Mouse (Mus musculus) lung, embryonic 15.5 days (tissue): ENCODE results near the gene Trp53inp2. TPM values are rescaled to one million over a fixed set of nuclear protein-coding genes. Genes with fewer than 3 reads are reported as not detected.

Experiments used
- ATAC-seq: fragments of 200-750 bp; cut with Nextera tagmentation; 2 replicates; pipeline ENCODE4 v1.8.0; 2017; ENCODE audit warnings: moderate number of reproducible peaks, borderline replicate concordance; ENCODE audit not compliant: low FRiP score, low TSS enrichment; ENCODE audit errors: extremely low read depth
- H3K27ac ChIP-seq: fragments of 300-500 bp; sonication (generic); 2 replicates; pipeline ENCODE4 v1.5.1; 2015; ENCODE audit warnings: moderate library complexity, mild to moderate bottlenecking, inconsistent platforms
- H3K27me3 ChIP-seq: fragments of 300-500 bp; sonication (generic); 2 replicates; pipeline ENCODE4 v1.6.1; 2015; ENCODE audit warnings: inconsistent platforms
- H3K36me3 ChIP-seq: fragments of 300-500 bp; sonication (generic); 2 replicates; pipeline ENCODE4 v1.6.1; 2015; ENCODE audit warnings: inconsistent platforms
- H3K4me1 ChIP-seq: fragments of 300-500 bp; sonication (generic); 2 replicates; pipeline ENCODE4 v1.6.1; 2015; ENCODE audit warnings: inconsistent platforms
- H3K4me2 ChIP-seq: fragments of 300-500 bp; sonication (generic); 2 replicates; pipeline ENCODE4 v1.6.1; 2015; ENCODE audit warnings: inconsistent platforms, mild to moderate bottlenecking, moderate library complexity
- H3K4me3 ChIP-seq: fragments of 300-500 bp; sonication (generic); 2 replicates; pipeline ENCODE4 v1.5.1; 2015; ENCODE audit warnings: mild to moderate bottlenecking, inconsistent platforms
- H3K9ac ChIP-seq: fragments of 300-500 bp; sonication (generic); 2 replicates; pipeline ENCODE4 v1.6.1; 2015; ENCODE audit warnings: inconsistent platforms
- H3K9me3 ChIP-seq: fragments of 300-500 bp; sonication (generic); 2 replicates; pipeline ENCODE4 v1.6.1; 2016; ENCODE audit warnings: inconsistent platforms
- WGBS: fragments of 180-500 bp; shearing (Covaris S2); methylation state at CpG from one replicate; pipeline ENCODE4 v1.1.7; 2015; 5-methylcytosine and 5-hydroxymethylcytosine counted together
- polyA plus RNA-seq: library from polyadenylated mRNA; unstranded; fragments of >200 nt; fragmentation: Nextera tagmentation; extraction: Ambion mirVana; gene quantifications from 2 replicates; pipeline ENCODE4 v1.2.1, GENCODE M21; 2015

Gene Trp53inp2
- polyA plus RNA-seq, 1 experiment from 2014 or later = 19.7 TPM

- H3K4me1 ChIP-seq = peaks cover 16% of the 10 kb centered on the region
- no peak overlapping the region for H3K27ac ChIP-seq
- peaks cover 16% of the 10 kb centered on the region for H3K36me3 ChIP-seq
- no peak overlapping the region for H3K9ac ChIP-seq
- H3K27me3 ChIP-seq = no peaks in the 10 kb centered on the region
- H3K4me3 ChIP-seq = no peak overlapping the region
- WGBS = 51% methylated on average over 18 of the region's 18 CpGs
- H3K4me2 ChIP-seq = no peak overlapping the region
- no peak for ATAC-seq
- H3K9me3 ChIP-seq = no peaks in the 10 kb centered on the region
Measured at GRCm38 (mm10) chr2:155385731-155386533, 5.1 kb downstream of the Trp53inp2 start.

- Histone ChIP-seq H3K4me3 (no peak overlapping the region), H3K27me3 (no peaks in the 10 kb centered on the region), H3K4me1 (peaks cover 14% of the 10 kb centered on the region), H3K27ac (no peak overlapping the region), H3K9ac (no peak overlapping the region), H3K36me3 (peaks cover 21% of the 10 kb centered on the region), H3K4me2 (no peak overlapping the region), H3K9me3 (no peaks in the 10 kb centered on the region)
- 19% methylated on average over 27 of the region's 27 CpGs for WGBS
- ATAC-seq = no peak
Measured at GRCm38 (mm10) chr2:155386534-155386899, 5.7 kb downstream of the Trp53inp2 start.

DNA sequence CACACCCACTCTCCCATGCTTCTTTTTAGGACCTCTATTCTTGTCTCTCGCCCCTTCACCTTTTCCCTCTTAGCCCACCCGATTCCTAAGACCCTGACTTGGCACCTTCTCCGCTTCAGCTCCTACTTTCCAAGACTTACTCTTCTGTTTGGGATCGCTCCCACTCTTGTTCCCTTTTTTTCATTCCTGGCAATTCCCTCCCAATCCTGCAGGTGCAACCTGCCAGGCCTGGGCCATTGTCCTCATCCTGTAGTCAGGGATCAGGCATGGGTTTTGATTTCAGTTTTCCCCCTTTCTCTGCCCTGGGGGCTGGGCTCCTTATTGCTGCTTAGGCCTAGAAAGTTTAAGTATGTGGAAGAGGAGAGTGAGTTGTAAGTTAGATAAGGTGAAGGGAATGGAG lies 6.2 kb downstream of the Trp53inp2 start:
- Histone ChIP-seq H3K36me3 (peaks cover 21% of the 10 kb centered on the region), H3K9me3 (no peaks in the 10 kb centered on the region), H3K4me3 (no peak overlapping the region), H3K27ac (no peak overlapping the region), H3K27me3 (no peaks in the 10 kb centered on the region), H3K9ac (no peak overlapping the region), H3K4me2 (no peak overlapping the region), H3K4me1 (peaks cover 14% of the 10 kb centered on the region)
- WGBS = 65% methylated on average over 4 of the region's 4 CpGs
- ATAC-seq = no peak

GRCm38 (mm10) chr2:155388573-155388972 lies 7.7 kb downstream of the Trp53inp2 start:
- no peaks in the 10 kb centered on the region for H3K4me1 ChIP-seq
- H3K9ac ChIP-seq = no peak overlapping the region
- WGBS = 89% methylated on average over 2 of the region's 2 CpGs
- H3K9me3 ChIP-seq = no peaks in the 10 kb centered on the region
- ATAC-seq = no peak
- no peaks in the 10 kb centered on the region for H3K27me3 ChIP-seq
- H3K4me3 ChIP-seq = no peak overlapping the region
- H3K27ac ChIP-seq = no peak overlapping the region
- no peak overlapping the region for H3K4me2 ChIP-seq
- H3K36me3 ChIP-seq = peaks cover 21% of the 10 kb centered on the region

GRCm38 (mm10) chr2:155394586-155394985 lies 13.7 kb downstream of the Trp53inp2 start:
- H3K9me3 ChIP-seq = no peaks in the 10 kb centered on the region
- H3K27me3 ChIP-seq = no peaks in the 10 kb centered on the region
- WGBS = 84% methylated on average over 5 of the region's 5 CpGs
- no peak for ATAC-seq
- no peak overlapping the region for H3K9ac ChIP-seq
- H3K36me3 ChIP-seq = peaks cover 31% of the 10 kb centered on the region
- H3K4me1 ChIP-seq = no peaks in the 10 kb centered on the region
- H3K27ac ChIP-seq = no peak overlapping the region
- no peak overlapping the region for H3K4me3 ChIP-seq
- no peak overlapping the region for H3K4me2 ChIP-seq

- no peak overlapping the region for H3K4me3 ChIP-seq
- H3K36me3 ChIP-seq = peaks cover 37% of the 10 kb centered on the region
Measured at GRCm38 (mm10) chr2:155400276-155400675, 19.4 kb downstream of the Trp53inp2 start.

GRCm38 (mm10) chr2:155401926-155402325 lies 21.1 kb downstream of the Trp53inp2 start:
- Histone ChIP-seq H3K27me3 (no peaks in the 10 kb centered on the region), H3K36me3 (peaks cover 43% of the 10 kb centered on the region), H3K4me1 (no peaks in the 10 kb centered on the region), H3K9ac (no peak overlapping the region), H3K9me3 (no peaks in the 10 kb centered on the region), H3K4me3 (no peak overlapping the region), H3K4me2 (no peak overlapping the region), H3K27ac (no peak overlapping the region)
- ATAC-seq = no peak
- WGBS = 98% methylated on average over 4 of the region's 4 CpGs

More at GRCm38 (mm10) chr2:155400276-155400675, 19.4 kb downstream of the Trp53inp2 start:
- H3K27ac ChIP-seq = no peak overlapping the region
- H3K4me2 ChIP-seq = no peak overlapping the region
- no peak for ATAC-seq
- no peaks in the 10 kb centered on the region for H3K4me1 ChIP-seq
- H3K9ac ChIP-seq = no peak overlapping the region
- H3K9me3 ChIP-seq = no peaks in the 10 kb centered on the region
- no peaks in the 10 kb centered on the region for H3K27me3 ChIP-seq

GRCm38 (mm10) chr2:155404635-155405034 lies 23.8 kb downstream of the Trp53inp2 start:
- Histone ChIP-seq H3K4me1 (no peaks in the 10 kb centered on the region), H3K36me3 (peaks cover 52% of the 10 kb centered on the region), H3K9me3 (no peaks in the 10 kb centered on the region), H3K4me3 (no peak overlapping the region), H3K9ac (no peak overlapping the region), H3K4me2 (no peak overlapping the region), H3K27me3 (no peaks in the 10 kb centered on the region), H3K27ac (no peak overlapping the region)
- no peak for ATAC-seq
- 92% methylated on average over 1 of the region's 1 CpGs for WGBS

DNA sequence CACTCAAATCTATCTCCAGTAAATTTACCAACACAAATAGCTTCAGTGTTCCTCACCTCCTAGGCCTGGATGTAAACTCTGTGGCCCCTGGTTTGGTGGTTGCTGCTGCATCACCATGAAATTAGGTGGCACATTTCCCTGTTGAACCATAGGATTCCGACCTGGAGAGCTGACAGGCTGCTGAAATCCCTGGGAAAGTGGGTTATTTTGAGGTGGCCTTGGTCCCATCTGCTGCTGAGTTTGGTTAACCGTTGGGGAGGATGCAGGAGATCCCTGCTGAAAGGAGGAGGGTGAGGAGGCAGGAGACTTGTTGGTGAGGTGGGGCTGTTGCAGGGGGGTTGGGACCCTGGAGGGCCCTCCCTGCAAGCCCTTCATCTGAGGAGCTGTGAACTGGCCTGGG lies 40.1 kb downstream of the Trp53inp2 start:
- H3K27ac ChIP-seq = no peak overlapping the region
- H3K36me3 ChIP-seq = peaks cover 39% of the 10 kb centered on the region
- no peaks in the 10 kb centered on the region for H3K27me3 ChIP-seq
- no peak overlapping the region for H3K4me2 ChIP-seq
- no peak overlapping the region for H3K4me3 ChIP-seq
- no peak for ATAC-seq
- no peaks in the 10 kb centered on the region for H3K9me3 ChIP-seq
- H3K9ac ChIP-seq = no peak overlapping the region
- no peaks in the 10 kb centered on the region for H3K4me1 ChIP-seq
- WGBS = 81% methylated on average over 2 of the region's 2 CpGs

DNA sequence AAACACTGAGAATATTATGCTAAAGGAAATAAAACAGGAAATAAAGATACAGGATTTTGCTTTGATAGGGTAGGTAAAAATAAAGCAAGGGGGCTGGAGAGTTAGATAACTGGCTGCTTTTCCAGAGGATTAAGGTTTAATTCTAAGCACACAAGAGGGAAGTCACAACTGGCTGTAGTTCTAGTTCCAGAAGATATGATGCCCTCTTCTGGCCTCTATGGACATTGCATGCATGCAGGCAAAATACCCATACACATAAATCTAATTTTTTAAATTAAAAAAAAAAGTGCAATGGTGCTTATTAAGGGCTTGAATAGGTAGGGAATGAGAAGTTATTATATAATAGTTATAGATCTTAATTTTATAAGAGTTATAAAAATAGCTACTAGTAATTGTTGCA lies 55.6 kb downstream of the Trp53inp2 start:
- peaks cover 42% of the 10 kb centered on the region for H3K36me3 ChIP-seq
- no peak for ATAC-seq

More for the DNA sequence above, 55.6 kb downstream of the Trp53inp2 start:
- no peak overlapping the region for H3K9ac ChIP-seq
- no peak overlapping the region for H3K27ac ChIP-seq
- no peak overlapping the region for H3K4me2 ChIP-seq
- H3K4me1 ChIP-seq = no peaks in the 10 kb centered on the region
- H3K4me3 ChIP-seq = no peak overlapping the region
- H3K27me3 ChIP-seq = no peaks in the 10 kb centered on the region
- H3K9me3 ChIP-seq = no peaks in the 10 kb centered on the region
